Mouse (Mus musculus): ENCODE data around the gene Gm49384.

The Gm49384 gene

GRCm38 (mm10) chr12:69204052-69204833, at the start of gene Gm49384:
Gm49384 (minus strand) TSS chr12:69204267.
- no peak for DNase-seq

GRCm38 (mm10) chr12:69253806-69254205, 49.7 kb upstream of the Gm49384 start:
- DNase-seq = no peak

GRCm38 (mm10) chr12:69250756-69251155, 46.7 kb upstream of the Gm49384 start:
- no peak for DNase-seq

- DNase-seq = no peak
Measured at GRCm38 (mm10) chr12:69249766-69250165, 45.7 kb upstream of the Gm49384 start.

GRCm38 (mm10) chr12:69241771-69242431, 37.8 kb upstream of the Gm49384 start:
- peak; percentile 49 to 53 for DNase-seq

- DNase-seq = no peak
Measured at GRCm38 (mm10) chr12:69241405-69241770, 37.3 kb upstream of the Gm49384 start.

GRCm38 (mm10) chr12:69240876-69241275, 36.8 kb upstream of the Gm49384 start, which contains the start of gene Klhdc1:
Klhdc1 (plus strand) TSS chr12:69241176.
- DNase-seq = no peak

- DNase-seq = no peak
Measured at GRCm38 (mm10) chr12:69238284-69238683, 34.2 kb upstream of the Gm49384 start.

GRCm38 (mm10) chr12:69235782-69236181, 31.7 kb upstream of the Gm49384 start:
- DNase-seq = no peak

- peak; percentile 19 to 26 for DNase-seq
Measured at GRCm38 (mm10) chr12:69229251-69229650, 25.2 kb upstream of the Gm49384 start.

GRCm38 (mm10) chr12:69227776-69228466, 23.9 kb upstream of the Gm49384 start, which contains the start of gene Pole2:
Pole2 (minus strand) TSS chr12:69228195.
- peak; percentile 82 to 88 for DNase-seq

- DNase-seq = no peak
Measured at GRCm38 (mm10) chr12:69220613-69221277, 16.7 kb upstream of the Gm49384 start.

GRCm38 (mm10) chr12:69216587-69216986, 12.5 kb upstream of the Gm49384 start:
- DNase-seq = no peak

GRCm38 (mm10) chr12:69215000-69215785, 11.1 kb upstream of the Gm49384 start:
- no peak for DNase-seq

- no peak for DNase-seq
Measured at GRCm38 (mm10) chr12:69214393-69214792, 10.3 kb upstream of the Gm49384 start.

- no peak for DNase-seq
Measured at GRCm38 (mm10) chr12:69213186-69213777, 9.2 kb upstream of the Gm49384 start.

GRCm38 (mm10) chr12:69211057-69211456, 7.0 kb upstream of the Gm49384 start:
- DNase-seq = peak in 1 of 2 experiments; percentile 6

- DNase-seq = no peak
Measured at GRCm38 (mm10) chr12:69210056-69210979, 6.3 kb upstream of the Gm49384 start.

GRCm38 (mm10) chr12:69208520-69208919, 4.5 kb upstream of the Gm49384 start:
- DNase-seq = no peak

- no peak for DNase-seq
Measured at GRCm38 (mm10) chr12:69207926-69208325, 3.9 kb upstream of the Gm49384 start.

Data from thymus, postnatal 36 days (tissue).